Mouse (Mus musculus) MEL (cell line): ENCODE data around the gene Dnajc21.

Experiments
- CTCF ChIP-seq, 3 experiments: IDR thresholded peaks in 2 of 3; conservative IDR thresholded peaks in 1 of 3; 2 replicates each; pipeline ENCODE4 v1.5.1; 2011 to 2012; ENCODE audit warnings: low read length in 3 of 3, low read depth in 2 of 3, mild to moderate bottlenecking in 2 of 3, improper control_type of control experiment in 1 of 3, inconsistent platforms in 1 of 3, mixed read lengths in 1 of 3, moderate library complexity in 1 of 3; ENCODE audit not compliant: control insufficient read depth in 1 of 3, insufficient read depth in 1 of 3, poor library complexity in 1 of 3, severe bottlenecking in 1 of 3
- HCFC1 ChIP-seq: IDR thresholded peaks from 2 replicates; pipeline ENCODE4 v1.6.1; 2012; ENCODE audit warnings: low read depth, mild to moderate bottlenecking, inconsistent platforms, low read length, improper control_type of control experiment, moderate library complexity
- MAFK ChIP-seq: IDR thresholded peaks from 2 replicates; pipeline ENCODE4 v1.6.1; 2011; ENCODE audit warnings: low read depth, mild to moderate bottlenecking, low read length, improper control_type of control experiment, borderline replicate concordance
- MAZ ChIP-seq: IDR thresholded peaks from 2 replicates; pipeline ENCODE4 v1.6.1; 2012; ENCODE audit warnings: low read depth, mild to moderate bottlenecking, inconsistent platforms, low read length, improper control_type of control experiment
- NRF1 ChIP-seq: IDR thresholded peaks from 2 replicates; pipeline ENCODE4 v1.6.1; 2014; ENCODE audit warnings: low read depth, mild to moderate bottlenecking, inconsistent platforms, low read length, improper control_type of control experiment, moderate library complexity; ENCODE audit not compliant: poor library complexity, insufficient read depth, severe bottlenecking
- POLR2A ChIP-seq, 2 experiments: IDR thresholded peaks; 2 replicates each; pipeline ENCODE4 v1.6.1; 2011 to 2012; ENCODE audit warnings: low read length in 2 of 2, mild to moderate bottlenecking in 2 of 2, control low read depth in 1 of 2, improper control_type of control experiment in 1 of 2, low read depth in 1 of 2, moderate library complexity in 1 of 2; ENCODE audit not compliant: control insufficient read depth in 1 of 2, insufficient read depth in 1 of 2, poor library complexity in 1 of 2
- RAD21 ChIP-seq: IDR thresholded peaks from 2 replicates; pipeline ENCODE4 v1.6.1; 2011; ENCODE audit warnings: mild to moderate bottlenecking, low read depth, low read length, improper control_type of control experiment
- UBTF ChIP-seq: IDR thresholded peaks from 2 replicates; pipeline ENCODE4 v1.6.1; 2012; ENCODE audit warnings: low read depth, mild to moderate bottlenecking, inconsistent platforms, low read length, improper control_type of control experiment, moderate library complexity, borderline replicate concordance; ENCODE audit not compliant: insufficient read depth

GRCm38 (mm10) chr15:10490101-10490500 is 19.8 kb upstream of the Dnajc21 start:
- TF ChIP-seq MAZ, result no peak
- TF ChIP-seq NRF1, result no peak
- no peak for TF ChIP-seq HCFC1
- TF ChIP-seq CTCF (IDR thresholded peaks at IDR 0.05 in 2 of 3, conservative IDR thresholded peaks at IDR 0.05 in 1 of 3; ENCODE audit: control insufficient read depth in 1 of 3, insufficient read depth in 1 of 3, low read depth in 2 of 3, low read length in 3 of 3, poor library complexity in 1 of 3, severe bottlenecking in 1 of 3), result no peak
- no peak for TF ChIP-seq POLR2A (IDR thresholded peaks at IDR 0.05; ENCODE audit: control insufficient read depth in 1 of 2, insufficient read depth in 1 of 2, low read depth in 1 of 2, low read length in 2 of 2, poor library complexity in 1 of 2)
- TF ChIP-seq UBTF, result no peak
- no peak for TF ChIP-seq RAD21
- no peak for TF ChIP-seq MAFK
